In the genomic region with DNA sequence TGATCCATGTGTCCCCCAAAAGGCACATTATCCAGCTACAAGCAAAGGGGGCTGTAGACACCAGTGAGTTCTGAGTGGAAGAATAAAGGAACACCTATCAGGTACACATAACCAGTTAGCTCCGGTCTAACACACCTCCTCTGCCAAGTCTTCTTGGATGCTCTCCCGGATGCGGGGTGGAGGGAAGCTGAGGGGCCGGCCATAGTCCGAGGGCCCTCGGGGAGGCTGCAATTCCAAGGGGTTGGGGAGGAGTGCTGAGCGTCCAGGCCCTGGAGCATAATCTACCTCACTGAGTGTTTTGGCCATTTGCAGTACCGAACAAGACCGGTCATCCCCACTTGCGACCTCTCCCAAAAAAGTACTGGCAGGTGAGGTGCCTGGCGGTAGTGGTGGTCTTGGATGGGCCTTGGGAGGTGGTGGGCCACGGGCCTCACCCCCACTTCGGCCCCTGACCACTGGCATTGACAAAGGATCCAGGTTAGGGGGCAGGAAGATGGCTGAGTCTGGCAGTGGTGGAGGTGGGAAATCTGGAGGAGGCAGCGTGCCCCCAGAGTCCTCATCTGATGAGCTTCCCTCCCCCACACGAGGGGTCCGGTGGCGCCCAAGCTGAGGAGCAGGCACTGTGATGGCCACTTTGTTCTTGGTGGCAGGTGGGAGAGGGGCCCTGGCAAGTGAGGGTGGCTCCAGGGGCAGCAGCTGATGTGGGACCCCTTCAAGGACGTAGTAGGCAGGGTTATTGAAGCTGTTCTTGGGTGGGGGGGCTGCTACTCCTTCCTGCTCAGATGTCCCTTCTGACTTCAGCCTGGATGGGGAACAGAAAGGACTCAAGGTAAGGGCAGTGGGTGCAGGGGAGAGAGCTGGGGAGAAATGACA, we compare ENCODE assay signal across 17 mouse cellular contexts. TPM values are rescaled to one million over a fixed set of nuclear protein-coding genes. Genes with fewer than 3 reads are reported as not detected.
DNase-seq lines count a peak whose midpoint lies in the region; ATAC-seq lines count a peak whose summit lies in the region.
"Had no signal": no experiment of that assay in that cellular context is flagged by ENCODE, and none has a peak within 500 bp of the region (broad histone marks: within the 10 kb centered on the region; RNA-seq: fewer than 3 reads in every experiment).

No protein-coding gene starts in this region.

- no peaks in the 10 kb centered on the region for H3K9me3 ChIP-seq in hindbrain, embryonic 13.5 days
- no peaks in the 10 kb centered on the region for H3K9me3 ChIP-seq in hindbrain, embryonic 12.5 days (replicated peaks)
- H3K9me3 ChIP-seq: embryonic facial prominence, embryonic 12.5 days; forebrain, embryonic 12.5 days; neural tube, embryonic 12.5 days had no signal

- peaks cover 42% of the 10 kb centered on the region for H3K36me3 ChIP-seq in hindbrain, embryonic 13.5 days
- H3K36me3 ChIP-seq in hindbrain, embryonic 12.5 days = peaks cover 44% of the 10 kb centered on the region

- WGBS in hindbrain, embryonic 13.5 days = 90% methylated on average over 18 of the region's 18 CpGs
- WGBS in hindbrain, embryonic 12.5 days = 84% methylated on average over 18 of the region's 18 CpGs

- no peak overlapping the region for H3K4me3 ChIP-seq in hindbrain, embryonic 13.5 days
- no peak overlapping the region for H3K4me3 ChIP-seq in hindbrain, embryonic 12.5 days
- H3K4me3 ChIP-seq: embryonic facial prominence, embryonic 12.5 days; forebrain, embryonic 12.5 days; neural tube, embryonic 12.5 days had no signal

- intact Hi-C loops in left cerebral cortex, postnatal 4 days (cut with DNase I) = no loop called here

- H3K27me3 ChIP-seq in hindbrain, embryonic 13.5 days = peaks cover 55% of the 10 kb centered on the region
- peaks cover 54% of the 10 kb centered on the region for H3K27me3 ChIP-seq in hindbrain, embryonic 12.5 days

- H3K4me1 ChIP-seq in hindbrain, embryonic 13.5 days (replicated peaks) = peaks cover 22% of the 10 kb centered on the region
- peaks cover 20% of the 10 kb centered on the region for H3K4me1 ChIP-seq in hindbrain, embryonic 12.5 days

- ATAC-seq in hindbrain, embryonic 13.5 days (ENCODE audit: low FRiP score) = peak; percentile 15; the same call in 1 of the 2 replicates
- no peak for ATAC-seq in hindbrain, embryonic 12.5 days (ENCODE audit: low FRiP score)

- DNase-seq in adrenal gland, postnatal 14 days = peak; percentile 42
- DNase-seq in adrenal gland, adult 18-20 months (ENCODE audit: low spot score in 2 of 2) = no peak
- DNase-seq in testis, postnatal 10 days (ENCODE audit: low spot score) = peak; percentile 56
- no peak for DNase-seq in testis, postnatal 14 days (ENCODE audit: low spot score)
- no peak for DNase-seq in ovary, adult 18-20 months (ENCODE audit: low spot score)
- no peak for DNase-seq in left cerebral cortex, postnatal 4 days
- DNase-seq: cerebellum, adult 9-11 months; gastrocnemius, postnatal 10 days; thymus, adult 2 months had no signal

- no peak overlapping the region for H3K4me2 ChIP-seq in hindbrain, embryonic 13.5 days
- no peak overlapping the region for H3K4me2 ChIP-seq in hindbrain, embryonic 12.5 days (replicated peaks)
- H3K4me2 ChIP-seq: embryonic facial prominence, embryonic 12.5 days; forebrain, embryonic 12.5 days; lung, embryonic 14.5 days had no signal

- H3K9ac ChIP-seq in hindbrain, embryonic 13.5 days = no peak overlapping the region
- H3K9ac ChIP-seq in hindbrain, embryonic 12.5 days = no peak overlapping the region
- H3K9ac ChIP-seq: embryonic facial prominence, embryonic 12.5 days; forebrain, embryonic 12.5 days; lung, embryonic 14.5 days; neural tube, embryonic 12.5 days had no signal

- H3K27ac ChIP-seq in hindbrain, embryonic 13.5 days = no peak overlapping the region
- H3K27ac ChIP-seq in hindbrain, embryonic 12.5 days = no peak overlapping the region
- H3K27ac ChIP-seq: embryonic facial prominence, embryonic 12.5 days; forebrain, embryonic 12.5 days; neural tube, embryonic 12.5 days had no signal

RNA-seq across cellular contexts. Expression of gene Phox2a, which starts 5.9 kb away (rescaled TPM):
- 25.7 and 30.6 TPM in 2 replicates for total RNA-seq in adrenal gland, postnatal 14 days (2021)
- total RNA-seq in adrenal gland, adult 18-20 months (2021) = 10 to 100 TPM; 17.9 to 29.5 TPM
- 1.9 and 2.4 TPM in 2 replicates for polyA plus RNA-seq in hindbrain, embryonic 13.5 days (2015; fragmentation: Nextera tagmentation; extraction: Ambion mirVana)
- polyA plus RNA-seq in hindbrain, embryonic 12.5 days (2016; fragmentation: Nextera tagmentation; extraction: Ambion mirVana) = 3.8 and 4.4 TPM in 2 replicates
- not detected for total RNA-seq in left cerebral cortex, postnatal 4 days (2021)
- total RNA-seq: layer of hippocampus, postnatal 25 days had no signal
- polyA plus RNA-seq: forebrain, embryonic 12.5 days; G1E; thymus, adult 2 months had no signal

RNA-seq across cellular contexts. Expression of gene Inppl1, which starts 14.0 kb away (rescaled TPM):
- 87.3 and 87.4 TPM in 2 replicates for total RNA-seq in adrenal gland, postnatal 14 days (2021)
- total RNA-seq in adrenal gland, adult 18-20 months (2021) = 10 to 100 TPM; 79.2 to 81.5 TPM
- polyA plus RNA-seq in hindbrain, embryonic 13.5 days (2015; fragmentation: Nextera tagmentation; extraction: Ambion mirVana) = 12.7 and 15.4 TPM in 2 replicates
- polyA plus RNA-seq in hindbrain, embryonic 12.5 days (2016; fragmentation: Nextera tagmentation; extraction: Ambion mirVana) = 38.6 and 41.9 TPM in 2 replicates
- total RNA-seq in left cerebral cortex, postnatal 4 days (2021) = 10 to 100 TPM; 17.8 to 18.8 TPM

RNA-seq across cellular contexts. Expression of gene Folr2, which starts 33.0 kb away (rescaled TPM):
- 2.9 and 3.9 TPM in 2 replicates for total RNA-seq in adrenal gland, postnatal 14 days (2021)
- 1 to 10 TPM; 2.3 to 9.5 TPM for total RNA-seq in adrenal gland, adult 18-20 months (2021)
- polyA plus RNA-seq in hindbrain, embryonic 13.5 days (2015; fragmentation: Nextera tagmentation; extraction: Ambion mirVana) = 3.3 and 3.5 TPM in 2 replicates
- 1.7 and 1.9 TPM in 2 replicates for polyA plus RNA-seq in hindbrain, embryonic 12.5 days (2016; fragmentation: Nextera tagmentation; extraction: Ambion mirVana)
- total RNA-seq in left cerebral cortex, postnatal 4 days (2021) = under 1 TPM in 1 of 2 experiments, not detected in 1; 0.40 TPM
- total RNA-seq: G1E had no signal
- polyA plus RNA-seq: embryonic facial prominence, embryonic 12.5 days; G1E had no signal

RNA-seq across cellular contexts. Expression of gene Anapc15, which starts 39.5 kb away (rescaled TPM):
- total RNA-seq in adrenal gland, postnatal 14 days (2021) = 24.0 and 27.0 TPM in 2 replicates
- total RNA-seq in adrenal gland, adult 18-20 months (2021) = 10 to 100 TPM; 27.4 to 35.2 TPM
- polyA plus RNA-seq in hindbrain, embryonic 13.5 days (2015; fragmentation: Nextera tagmentation; extraction: Ambion mirVana) = 83.1 and 93.3 TPM in 2 replicates
- 74.9 and 86.7 TPM in 2 replicates for polyA plus RNA-seq in hindbrain, embryonic 12.5 days (2016; fragmentation: Nextera tagmentation; extraction: Ambion mirVana)
- 10 to 100 TPM; 37.0 to 40.0 TPM for total RNA-seq in left cerebral cortex, postnatal 4 days (2021)

RNA-seq across cellular contexts. Expression of gene Folr1, which starts 46.6 kb away (rescaled TPM):
- total RNA-seq in adrenal gland, postnatal 14 days (2021) = 2.6 and 3.0 TPM in 2 replicates
- 1 to 10 TPM in 1 of 2 experiments, not detected in 1; 5.0 TPM for total RNA-seq in adrenal gland, adult 18-20 months (2021)
- polyA plus RNA-seq in hindbrain, embryonic 13.5 days (2015; fragmentation: Nextera tagmentation; extraction: Ambion mirVana) = 21.0 and 39.2 TPM in 2 replicates
- polyA plus RNA-seq in hindbrain, embryonic 12.5 days (2016; fragmentation: Nextera tagmentation; extraction: Ambion mirVana) = 11.5 and 12.7 TPM in 2 replicates
- 1 to 10 TPM in 1 of 2 experiments, under 1 TPM in 1; 0.40 to 1.4 TPM for total RNA-seq in left cerebral cortex, postnatal 4 days (2021)
- polyA plus RNA-seq: G1E had no signal

Comparison
In these comparisons a context has a peak if more than half of its experiments do, and no peak if none do; other contexts are left out.
1. DNase-seq: peak in adrenal gland, postnatal 14 days (single experiment) and testis, postnatal 10 days (single experiment); none in adrenal gland, adult 18-20 months (0 of 2), testis, postnatal 14 days (single experiment), ovary, adult 18-20 months (single experiment) and left cerebral cortex, postnatal 4 days (single experiment).
2. RNA of gene Phox2a, which starts 5.9 kb away (total RNA-seq): 17.9 to 29.5 TPM in adrenal gland, adult 18-20 months and 25.7 to 30.6 TPM in adrenal gland, postnatal 14 days; not detected in left cerebral cortex, postnatal 4 days; every median in the first group is over 10 times any median in the second.